Mouse (Mus musculus) C2C12 (cell line): ENCODE measurements around the gene Cct7. TPM values are rescaled to one million over a fixed set of nuclear protein-coding genes. Genes with fewer than 3 reads are reported as not detected.
A peak's percentile ranks its signal among the peaks of the same experiment; 100 is the strongest.

Source experiments
- H3K27me3 ChIP-seq: one replicate; pipeline ENCODE4 v1.6.1; 2011; ENCODE audit not compliant: control insufficient read depth, insufficient read depth, insufficient read length
- H3K36me3 ChIP-seq: one replicate; pipeline ENCODE4 v1.6.1; 2011; ENCODE audit not compliant: control insufficient read depth, insufficient read depth
- H3K4me3 ChIP-seq: one replicate; pipeline ENCODE4 v1.5.1; 2011; ENCODE audit warnings: mild to moderate bottlenecking, control low read depth; ENCODE audit not compliant: poor library complexity, insufficient read depth, severe bottlenecking
- H3K79me2 ChIP-seq: one replicate; pipeline ENCODE4 v1.6.1; 2011; ENCODE audit not compliant: control insufficient read depth, insufficient read depth
- H3K79me3 ChIP-seq: one replicate; pipeline ENCODE4 v1.6.1; 2011; ENCODE audit warnings: low read depth, control low read depth
- H3ac ChIP-seq: one replicate; pipeline ENCODE3; 2011; ENCODE audit warnings: low read depth; ENCODE audit not compliant: control insufficient read depth, insufficient read length
- CEBPB ChIP-seq: IDR thresholded peaks from one replicate; pipeline ENCODE4 v1.6.1; 2011; ENCODE audit warnings: low read depth, mild to moderate bottlenecking, control low read depth, moderate library complexity
- CTCF ChIP-seq: IDR thresholded peaks from one replicate; pipeline ENCODE4 v1.5.1; 2011; ENCODE audit not compliant: control insufficient read depth, insufficient read depth, insufficient read length
- FOSL1 ChIP-seq: IDR thresholded peaks from one replicate; pipeline ENCODE4 v1.8.0; 2011; ENCODE audit warnings: mild to moderate bottlenecking, low read length; ENCODE audit not compliant: poor library complexity, insufficient read depth, severe bottlenecking
- MAX ChIP-seq: IDR thresholded peaks from one replicate; pipeline ENCODE4 v1.6.1; 2011; ENCODE audit warnings: mild to moderate bottlenecking, control low read depth
- MYOD1 ChIP-seq: IDR thresholded peaks from one replicate; pipeline ENCODE4 v1.6.1; 2011; ENCODE audit warnings: low read depth; ENCODE audit not compliant: control insufficient read depth, insufficient read length
- MYOG ChIP-seq: IDR thresholded peaks from one replicate; pipeline ENCODE4 v1.6.1; 2011; ENCODE audit not compliant: control insufficient read depth, insufficient read length; ENCODE audit errors: extremely low read depth
- USF1 ChIP-seq: IDR thresholded peaks from one replicate; pipeline ENCODE4 v1.6.1; 2011; ENCODE audit warnings: low read depth, mild to moderate bottlenecking, control low read depth, moderate library complexity
- polyA plus RNA-seq: library from polyadenylated mRNA; unstranded; fragments of >200 nt; fragmentation: generic; extraction: Trizol; gene quantifications from one replicate; pipeline ENCODE4 v1.2.1, GENCODE M21; 2012; ENCODE audit warnings: missing spikeins

The Cct7 gene
- polyA plus RNA-seq, 1 experiment = 531 TPM

DNA sequence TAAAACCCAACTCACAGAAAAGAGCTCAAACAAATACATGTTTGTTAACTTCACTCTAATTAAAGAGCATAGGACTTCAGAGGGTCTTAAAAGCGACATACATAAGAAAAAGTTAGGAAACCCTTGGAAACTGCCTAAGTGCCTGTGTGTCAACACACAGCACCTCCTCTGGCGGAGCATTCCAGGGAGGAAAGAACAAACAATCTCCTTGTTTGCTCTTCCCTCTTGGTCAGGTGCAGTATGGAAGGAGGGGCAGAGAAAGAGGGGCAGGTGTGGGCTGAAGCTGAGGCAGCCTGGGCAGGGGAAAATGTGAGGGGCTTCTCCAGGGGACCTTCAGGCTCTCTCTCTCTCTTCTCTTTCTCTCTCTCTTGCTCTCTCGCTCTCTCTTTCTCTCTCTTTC lies 35.5 kb upstream of the Cct7 start:
- H3K36me3 ChIP-seq = no peaks in the 10 kb centered on the region
- no peak overlapping the region for H3K4me3 ChIP-seq
- peaks cover 44% of the 10 kb centered on the region for H3K27me3 ChIP-seq
- H3K79me2 ChIP-seq = no peaks in the 10 kb centered on the region
- no peak for TF ChIP-seq MYOG
- no peak for TF ChIP-seq CTCF
- TF ChIP-seq FOSL1 = no peak
- no peak for TF ChIP-seq CEBPB
- no peak for TF ChIP-seq MYOD1
- no peaks in the 10 kb centered on the region for H3K79me3 ChIP-seq
- no peak overlapping the region for H3ac ChIP-seq

DNA sequence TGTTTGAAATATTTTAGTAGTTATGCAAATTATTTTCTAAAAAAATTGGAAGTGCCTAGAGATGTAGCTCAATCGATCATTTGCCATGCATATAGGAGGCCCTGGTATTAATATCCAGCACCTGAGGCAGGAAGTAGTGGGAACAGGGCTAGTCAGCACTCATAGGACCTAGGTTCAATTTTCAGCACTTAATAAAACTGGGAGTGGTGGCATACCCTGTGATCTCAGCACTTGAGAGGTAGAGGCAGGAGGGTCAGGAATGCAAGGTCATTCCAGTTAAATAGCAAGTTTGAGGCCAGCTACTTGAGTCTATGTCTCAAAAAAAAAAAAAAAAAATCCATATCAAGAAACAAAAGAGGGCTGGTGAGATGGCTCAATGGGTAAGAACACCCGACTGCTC lies 32.2 kb upstream of the Cct7 start:
- H3K79me2 ChIP-seq = no peaks in the 10 kb centered on the region
- H3K27me3 ChIP-seq = peaks cover 53% of the 10 kb centered on the region
- no peak overlapping the region for H3ac ChIP-seq
- H3K79me3 ChIP-seq = no peaks in the 10 kb centered on the region
- H3K4me3 ChIP-seq = no peak overlapping the region
- H3K36me3 ChIP-seq = no peaks in the 10 kb centered on the region
- TF ChIP-seq CEBPB (no peak), CTCF (no peak), MAX (no peak), MYOG (no peak), MYOD1 (no peak), FOSL1 (no peak), USF1 (no peak)

DNA sequence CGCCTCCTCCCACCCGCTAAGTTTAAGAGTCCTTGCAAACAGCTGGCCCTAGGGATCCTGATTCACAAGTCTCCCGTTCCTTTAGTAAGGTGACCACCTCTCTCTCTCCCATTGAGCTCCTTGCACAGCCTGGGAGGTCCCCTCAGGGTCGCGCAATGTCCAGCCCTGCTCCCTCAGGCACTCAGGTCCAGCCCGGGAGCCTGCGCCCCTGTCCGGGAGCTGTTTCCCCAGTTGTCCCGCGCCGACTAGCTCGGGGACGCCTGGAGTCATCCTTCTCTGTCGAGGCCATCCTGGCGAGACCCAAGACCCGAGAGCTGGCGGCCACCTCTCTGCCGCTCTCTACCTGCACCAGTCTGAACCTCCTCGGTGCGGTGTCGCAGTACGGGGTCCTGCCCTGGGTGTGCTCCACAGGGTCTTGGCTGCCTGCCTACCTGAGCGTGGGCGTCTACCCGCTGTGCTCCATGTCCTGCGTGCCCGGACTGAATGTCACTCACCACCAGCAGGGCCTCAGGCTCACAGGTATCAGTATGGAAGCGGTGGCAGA lies 27.4 kb upstream of the Cct7 start, which contains the start of gene Noto:
Noto (plus strand) TSS at position 51 of the 544 bp plus-strand sequence.
- Histone ChIP-seq H3K27me3 (peaks cover 48% of the 10 kb centered on the region), H3K4me3 (no peak within 1 kb of the TSS)

DNA sequence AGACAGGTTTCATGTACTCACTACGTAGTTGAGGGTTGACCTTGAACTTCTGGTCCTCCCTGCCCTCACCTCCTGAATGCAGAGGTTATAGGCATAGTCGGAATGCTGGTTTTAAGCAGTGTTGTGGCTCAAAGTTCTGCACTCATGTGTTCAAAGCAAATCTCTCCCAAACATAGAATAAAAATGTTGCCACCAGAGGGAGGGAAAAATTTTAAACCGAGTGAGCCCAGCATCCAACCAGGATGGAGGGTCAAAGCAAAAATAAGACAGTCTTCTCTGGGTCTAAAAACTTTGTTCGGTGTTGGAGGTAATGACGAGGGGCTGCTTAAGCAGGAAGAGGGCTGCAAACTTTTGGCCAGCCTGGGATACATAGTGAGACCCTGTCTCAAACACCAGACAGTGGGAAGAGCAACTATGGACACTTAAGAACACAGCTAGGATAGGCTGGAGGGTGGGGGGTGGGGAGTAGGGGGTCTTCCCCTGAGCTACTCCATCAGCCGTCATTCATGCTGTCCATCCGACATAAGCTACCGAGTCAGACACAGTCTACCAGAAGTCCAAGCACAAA lies 20.0 kb upstream of the Cct7 start:
- H3K4me3 ChIP-seq = peak overlapping the region; percentile 78
- no peak overlapping the region for H3ac ChIP-seq
- H3K79me2 ChIP-seq = peaks cover 47% of the 10 kb centered on the region
- no peaks in the 10 kb centered on the region for H3K36me3 ChIP-seq
- H3K27me3 ChIP-seq = peaks cover 11% of the 10 kb centered on the region
- peaks cover 39% of the 10 kb centered on the region for H3K79me3 ChIP-seq
- TF ChIP-seq CTCF (no peak), MAX (no peak), MYOG (no peak), USF1 (no peak), CEBPB (no peak), MYOD1 (no peak), FOSL1 (no peak)

More for the DNA sequence above, 27.4 kb upstream of the Cct7 start, which contains the start of gene Noto:
- no peak within 1 kb of the TSS for H3ac ChIP-seq
- H3K79me2 ChIP-seq = no peaks in the 10 kb centered on the region
- H3K36me3 ChIP-seq = no peaks in the 10 kb centered on the region
- TF ChIP-seq CTCF (no peak), MYOD1 (no peak), FOSL1 (no peak), MYOG (no peak), MAX (no peak), USF1 (no peak), CEBPB (no peak)
- H3K79me3 ChIP-seq = no peaks in the 10 kb centered on the region

DNA sequence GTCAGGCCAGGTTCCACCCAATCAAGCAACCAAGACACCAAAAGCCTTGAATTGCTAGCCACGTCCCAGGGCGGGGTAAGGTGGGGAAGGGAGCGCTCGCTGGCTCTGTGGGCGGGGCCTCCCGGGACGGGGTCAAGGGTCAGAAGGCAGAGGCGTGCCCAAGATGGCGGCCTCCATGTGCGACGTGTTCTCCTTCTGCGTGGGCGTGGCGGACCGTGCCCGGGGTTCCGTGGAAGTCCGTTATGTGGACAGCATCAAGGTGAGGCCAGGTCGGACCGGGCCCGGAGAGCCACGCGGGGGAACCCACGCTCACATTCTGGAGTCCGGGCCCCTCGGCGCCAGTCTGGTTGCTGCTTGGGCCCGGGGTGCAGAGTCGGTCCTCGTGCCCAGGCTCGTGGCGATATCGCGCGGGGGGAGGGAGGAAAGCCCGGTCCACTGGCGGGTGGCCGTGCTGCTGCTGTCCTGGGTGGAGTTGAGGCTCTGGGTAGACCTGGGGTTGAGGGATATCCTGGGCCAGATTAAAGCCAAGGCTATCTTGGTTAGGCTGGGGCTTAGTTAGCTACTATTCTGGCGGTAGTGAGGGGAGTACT lies 19.4 kb upstream of the Cct7 start, which contains the start of gene Smyd5:
Smyd5 (plus strand) TSS at position 148 of the 590 bp plus-strand sequence.
- H3ac ChIP-seq = peak within 1 kb of the TSS; percentile 83
- peaks cover 8% of the 10 kb centered on the region for H3K27me3 ChIP-seq
- TF ChIP-seq MAX (peak; percentile 83), MYOD1 (no peak), CEBPB (no peak), USF1 (no peak), FOSL1 (no peak), CTCF (no peak), MYOG (no peak)
- peaks cover 53% of the 10 kb centered on the region for H3K79me2 ChIP-seq
- H3K4me3 ChIP-seq = peak within 1 kb of the TSS; percentile 78
- peaks cover 40% of the 10 kb centered on the region for H3K79me3 ChIP-seq
- no peaks in the 10 kb centered on the region for H3K36me3 ChIP-seq

DNA sequence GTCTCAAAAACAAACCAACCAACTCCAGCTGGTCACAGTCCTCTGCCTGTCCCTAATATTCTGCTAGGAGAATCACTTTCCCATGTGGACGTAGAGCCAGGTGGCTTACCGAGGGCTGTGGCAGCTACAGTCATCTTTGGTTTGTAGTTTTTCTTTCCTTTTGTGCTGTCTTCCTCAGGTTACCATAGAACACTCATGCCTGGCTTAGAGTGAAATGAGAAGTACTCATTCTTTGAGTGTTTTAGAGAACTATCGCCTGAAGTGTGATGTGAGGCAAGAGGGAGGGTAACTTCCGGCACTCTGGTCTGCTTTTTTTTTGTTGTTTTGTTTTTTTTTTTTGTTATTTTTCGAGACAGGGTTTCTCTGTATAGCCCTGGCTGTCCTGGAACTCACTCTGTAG lies 17.4 kb upstream of the Cct7 start:
- H3K27me3 ChIP-seq = no peaks in the 10 kb centered on the region
- TF ChIP-seq MYOD1 (no peak), USF1 (no peak), CTCF (no peak), FOSL1 (no peak), MAX (no peak), MYOG (no peak), CEBPB (no peak)
- H3ac ChIP-seq = no peak overlapping the region
- peaks cover 72% of the 10 kb centered on the region for H3K79me2 ChIP-seq
- peaks cover 12% of the 10 kb centered on the region for H3K36me3 ChIP-seq
- no peak overlapping the region for H3K4me3 ChIP-seq
- H3K79me3 ChIP-seq = peaks cover 52% of the 10 kb centered on the region
